Mouse (Mus musculus) lung, embryonic 16.5 days (tissue): ENCODE results near the gene Plekho1. TPM values are rescaled to one million over a fixed set of nuclear protein-coding genes. Genes with fewer than 3 reads are reported as not detected.
"Not testable (repeated sequence)": the region's sequence is repeated elsewhere in the genome, so short reads cannot be mapped to it uniquely, and the experiment has no call there.

ENCODE experiments used
- ATAC-seq: fragments of 200-750 bp; cut with Nextera tagmentation; 2 replicates; pipeline ENCODE4 v1.8.0; 2017; ENCODE audit warnings: low read depth, mild to moderate bottlenecking, moderate library complexity
- H3K27ac ChIP-seq: fragments of 300-500 bp; sonication (generic); 2 replicates; pipeline ENCODE4 v1.5.1; 2014; ENCODE audit warnings: mild to moderate bottlenecking, control low read depth, low read length
- H3K27me3 ChIP-seq: fragments of 300-500 bp; sonication (generic); 2 replicates; pipeline ENCODE4 v1.6.1; 2014; ENCODE audit warnings: low read depth, low read length, mixed read lengths; ENCODE audit not compliant: control insufficient read depth, insufficient read depth
- H3K36me3 ChIP-seq: fragments of 300-500 bp; sonication (generic); 2 replicates; pipeline ENCODE4 v1.6.1; 2014; ENCODE audit warnings: low read length; ENCODE audit not compliant: control insufficient read depth, insufficient read depth
- H3K4me1 ChIP-seq: fragments of 300-500 bp; sonication (generic); replicated peaks from 2 replicates; pipeline ENCODE4 v1.6.1; 2014; ENCODE audit warnings: low read length, mixed read lengths; ENCODE audit not compliant: control insufficient read depth, insufficient read depth
- H3K4me2 ChIP-seq: fragments of 300-500 bp; sonication (generic); 2 replicates; pipeline ENCODE4 v1.6.1; 2014; ENCODE audit warnings: low read depth, low read length, control low read depth
- H3K4me3 ChIP-seq: fragments of 300-500 bp; sonication (generic); 2 replicates; pipeline ENCODE4 v1.5.1; 2014; ENCODE audit warnings: mild to moderate bottlenecking, low read length, control low read depth
- H3K9ac ChIP-seq: fragments of 300-500 bp; sonication (generic); 2 replicates; pipeline ENCODE4 v1.6.1; 2014; ENCODE audit warnings: low read length, control low read depth
- H3K9me3 ChIP-seq: fragments of 300-500 bp; sonication (generic); 2 replicates; pipeline ENCODE4 v1.6.1; 2016; ENCODE audit warnings: low read length; ENCODE audit not compliant: control insufficient read depth
- WGBS: fragments of 180-500 bp; shearing (Covaris S2); extraction: QIAGEN DNeasy Blood & Tissue Kit; methylation state at CpG from one replicate; pipeline ENCODE4 v1.1.7; 2014; 5-methylcytosine and 5-hydroxymethylcytosine counted together
- polyA plus RNA-seq: library from polyadenylated mRNA; unstranded; fragments of >200 nt; fragmentation: Nextera tagmentation; extraction: Ambion mirVana; gene quantifications from 2 replicates; pipeline ENCODE4 v1.2.1, GENCODE M21; 2015

The Plekho1 gene
- polyA plus RNA-seq, 1 experiment from 2014 or later = 25.3 TPM

GRCm38 (mm10) chr3:95977587-95977986 lies 18.2 kb downstream of the Plekho1 start:
- H3K4me1 ChIP-seq, H3K36me3 ChIP-seq, H3K9ac ChIP-seq, ATAC-seq, H3K27me3 ChIP-seq, H3K27ac ChIP-seq, H3K9me3 ChIP-seq, H3K4me3 ChIP-seq, H3K4me2 ChIP-seq: not testable (repeated sequence)
- 96% methylated on average over 7 of the region's 7 CpGs for WGBS

GRCm38 (mm10) chr3:95977079-95977478 lies 18.7 kb downstream of the Plekho1 start:
- Histone ChIP-seq H3K9me3 (no peaks in the 10 kb centered on the region), H3K4me1 (0 out of 2 replicates have a peak, but pooled peaks cover 4% of the 10 kb centered on the region), H3K9ac (no peak overlapping the region), H3K4me3 (no peak overlapping the region), H3K27me3 (no peaks in the 10 kb centered on the region; the same call in 1 of the 2 replicates), H3K4me2 (no peak overlapping the region), H3K27ac (no peak overlapping the region), H3K36me3 (no peaks in the 10 kb centered on the region)
- no peak for ATAC-seq
- 60% methylated on average over 3 of the region's 3 CpGs for WGBS

- H3K36me3 ChIP-seq = no peaks in the 10 kb centered on the region
- H3K9ac ChIP-seq = peak overlapping the region; percentile 49
- peak; percentile 60; the same call in 1 of the 2 replicates for ATAC-seq
- H3K9me3 ChIP-seq = no peaks in the 10 kb centered on the region
- peak overlapping the region; percentile 60 for H3K4me2 ChIP-seq
- H3K4me3 ChIP-seq = peak overlapping the region; percentile 26
- H3K27me3 ChIP-seq = no peaks in the 10 kb centered on the region; the same call in 1 of the 2 replicates
- no peak overlapping the region for H3K27ac ChIP-seq
- 4% methylated on average over 34 of the region's 34 CpGs for whole genome bisulfite sequencing
- 0 out of 2 replicates have a peak, but pooled peaks cover 4% of the 10 kb centered on the region for H3K4me1 ChIP-seq
Observed at GRCm38 (mm10) chr3:95972873-95973634, 22.7 kb downstream of the Plekho1 start.

- peak overlapping the region; percentile 26 for H3K4me3 ChIP-seq
- H3K9me3 ChIP-seq = no peaks in the 10 kb centered on the region
- 76% methylated on average over 12 of the region's 12 CpGs for WGBS
- H3K27me3 ChIP-seq = no peaks in the 10 kb centered on the region; the same call in 1 of the 2 replicates
- H3K36me3 ChIP-seq = no peaks in the 10 kb centered on the region
- peak overlapping the region; percentile 49 for H3K9ac ChIP-seq
- ATAC-seq = no peak
- H3K4me1 ChIP-seq = 0 out of 2 replicates have a peak, but pooled peaks cover 4% of the 10 kb centered on the region
- peak overlapping the region; percentile 60 for H3K4me2 ChIP-seq
- no peak overlapping the region for H3K27ac ChIP-seq
Observed at GRCm38 (mm10) chr3:95972251-95972872, 23.4 kb downstream of the Plekho1 start.

GRCm38 (mm10) chr3:95970661-95971060 lies 25.1 kb downstream of the Plekho1 start:
- not testable (repeated sequence) for H3K27ac ChIP-seq, H3K4me3 ChIP-seq, H3K36me3 ChIP-seq, H3K27me3 ChIP-seq, H3K9ac ChIP-seq, H3K9me3 ChIP-seq, H3K4me1 ChIP-seq, ATAC-seq, H3K4me2 ChIP-seq
- 55% methylated on average over 5 of the region's 7 CpGs for WGBS

- H3K9ac ChIP-seq = no peak overlapping the region
- WGBS = 78% methylated on average over 1 of the region's 1 CpGs
- H3K9me3 ChIP-seq = no peaks in the 10 kb centered on the region
- H3K4me1 ChIP-seq = peaks cover 8% of the 10 kb centered on the region
- ATAC-seq = no peak
- H3K4me2 ChIP-seq = no peak overlapping the region
- H3K4me3 ChIP-seq = no peak overlapping the region
- no peaks in the 10 kb centered on the region; the same call in 1 of the 2 replicates for H3K27me3 ChIP-seq
- no peaks in the 10 kb centered on the region for H3K36me3 ChIP-seq
- H3K27ac ChIP-seq = no peak overlapping the region
Observed at GRCm38 (mm10) chr3:95969277-95969676, 26.5 kb downstream of the Plekho1 start.

GRCm38 (mm10) chr3:95965518-95966451 lies 30.0 kb downstream of the Plekho1 start:
- ATAC-seq = peak; percentile 56; the same call in 1 of the 2 replicates
- Histone ChIP-seq H3K9ac (peak overlapping the region; percentile 19; the same call in 1 of the 2 replicates), H3K27me3 (no peaks in the 10 kb centered on the region), H3K36me3 (no peaks in the 10 kb centered on the region), H3K9me3 (no peaks in the 10 kb centered on the region), H3K27ac (no peak overlapping the region), H3K4me1 (peaks cover 3% of the 10 kb centered on the region), H3K4me3 (peak overlapping the region; percentile 15; the same call in 1 of the 2 replicates), H3K4me2 (peak overlapping the region; percentile 52)
- WGBS = 3% methylated on average over 7 of the region's 7 CpGs

- Histone ChIP-seq H3K27me3 (no peaks in the 10 kb centered on the region), H3K4me1 (peaks cover 3% of the 10 kb centered on the region), H3K9me3 (peaks cover 3% of the 10 kb centered on the region; the same call in 1 of the 2 replicates), H3K36me3 (no peaks in the 10 kb centered on the region), H3K27ac (no peak overlapping the region), H3K4me3 (no peak overlapping the region), H3K9ac (no peak overlapping the region), H3K4me2 (no peak overlapping the region)
- ATAC-seq = no peak
- WGBS = 35% methylated on average over 4 of the region's 4 CpGs
Observed at GRCm38 (mm10) chr3:95963681-95964080, 32.1 kb downstream of the Plekho1 start.
